Mouse (Mus musculus) cerebellum, adult 2 months (tissue): ENCODE data around the gene Crocc2.

Source experiments
- CTCF ChIP-seq: fragments of 200-500 bp; IDR thresholded peaks from 2 replicates; pipeline ENCODE4 v1.5.1; 2011; ENCODE audit warnings: low read depth, mild to moderate bottlenecking, control low read depth, low read length, moderate library complexity, borderline replicate concordance; ENCODE audit not compliant: insufficient read depth
- POLR2A ChIP-seq: fragments of 200-500 bp; IDR thresholded peaks from 2 replicates; pipeline ENCODE4 v1.6.1; 2011; ENCODE audit warnings: low read length, control low read depth, borderline replicate concordance; ENCODE audit not compliant: insufficient read depth

GRCm38 (mm10) chr1:93210213-93210641 lies 41.7 kb downstream of the Crocc2 start:
- TF ChIP-seq CTCF (no peak), POLR2A (no peak)
